Mouse (Mus musculus) CH12.LX (cell line): Measurements from ENCODE around the gene Senp5. TPM values are rescaled to one million over a fixed set of nuclear protein-coding genes. Genes with fewer than 3 reads are reported as not detected.

ENCODE experiments used
- DNase-seq: peaks from one replicate; pipeline ENCODE4 v3.0.0-alpha.2; 2013; ENCODE audit errors: extremely low read depth
- H3K27ac ChIP-seq: 2 replicates; pipeline ENCODE4 v1.5.1; 2012; ENCODE audit warnings: low read depth, mild to moderate bottlenecking, control low read depth, moderate library complexity; ENCODE audit not compliant: insufficient read depth
- H3K27me3 ChIP-seq: replicated peaks from 2 replicates; pipeline ENCODE3; 2012; ENCODE audit warnings: inconsistent platforms
- H3K36me3 ChIP-seq, 2 experiments: replicated peaks in 1 of 2; 2 replicates each; pipeline versions ENCODE3 to v1.6.1; 2012; ENCODE audit warnings: inconsistent platforms in 1 of 2, low read length in 1 of 2, mild to moderate bottlenecking in 1 of 2, mixed read lengths in 1 of 2, moderate library complexity in 1 of 2; ENCODE audit not compliant: control insufficient read depth in 1 of 2, insufficient read depth in 1 of 2
- H3K4me1 ChIP-seq, 2 experiments: 2 replicates each; pipeline ENCODE4 v1.6.1; 2012; ENCODE audit warnings: inconsistent platforms in 1 of 2, moderate library complexity in 1 of 2; ENCODE audit not compliant: insufficient read depth in 2 of 2, control insufficient read depth in 1 of 2
- H3K4me2 ChIP-seq: 2 replicates; pipeline ENCODE4 v1.6.1; 2012; ENCODE audit warnings: low read depth, mild to moderate bottlenecking, control low read depth; ENCODE audit not compliant: poor library complexity, insufficient read depth, severe bottlenecking
- H3K4me3 ChIP-seq, 3 experiments: fragments of 150-350 bp in 1 of 3; sonication (generic) in 1 of 3; replicated peaks in 1 of 3; 2 replicates each; pipeline versions ENCODE3 to v1.5.1; 2011 to 2012; ENCODE audit warnings: low read depth in 2 of 3, low read length in 2 of 3, mild to moderate bottlenecking in 2 of 3, moderate library complexity in 2 of 3, control low read depth in 1 of 3, improper control_type of control experiment in 1 of 3, inconsistent platforms in 1 of 3, mixed read lengths in 1 of 3; ENCODE audit not compliant: poor library complexity in 1 of 3
- H3K79me2 ChIP-seq: replicated peaks from 2 replicates; pipeline ENCODE4 v1.6.1; 2012; ENCODE audit warnings: mild to moderate bottlenecking, moderate library complexity; ENCODE audit not compliant: control insufficient read depth, poor library complexity, insufficient read depth, severe bottlenecking; ENCODE audit errors: extremely low read depth
- H3K9ac ChIP-seq: 2 replicates; pipeline ENCODE4 v1.6.1; 2012; ENCODE audit warnings: low read depth, mild to moderate bottlenecking, control low read depth, moderate library complexity; ENCODE audit not compliant: insufficient read depth
- H3K9me3 ChIP-seq: replicated peaks from 2 replicates; pipeline ENCODE3; 2012; ENCODE audit warnings: low read length, inconsistent platforms, mixed read lengths
- BHLHE40 ChIP-seq: IDR thresholded peaks from 2 replicates; pipeline ENCODE4 v1.6.1; 2011; ENCODE audit warnings: mild to moderate bottlenecking, low read depth, low read length, improper control_type of control experiment
- CHD1 ChIP-seq: IDR thresholded peaks from 2 replicates; pipeline ENCODE4 v1.6.1; 2012; ENCODE audit warnings: low read depth, low read length, improper control_type of control experiment, inconsistent platforms
- CTCF ChIP-seq, 2 experiments: IDR thresholded peaks in 1 of 2; conservative IDR thresholded peaks in 1 of 2; 2 replicates each; pipeline ENCODE4 v1.5.1; 2011 to 2012; ENCODE audit warnings: low read depth in 2 of 2, low read length in 2 of 2, improper control_type of control experiment in 1 of 2, inconsistent platforms in 1 of 2, mild to moderate bottlenecking in 1 of 2, moderate library complexity in 1 of 2
- ELF1 ChIP-seq: IDR thresholded peaks from 2 replicates; pipeline ENCODE4 v1.6.1; 2014; ENCODE audit warnings: low read depth, mild to moderate bottlenecking, inconsistent platforms, low read length, improper control_type of control experiment
- EP300 ChIP-seq: IDR thresholded peaks from 2 replicates; pipeline ENCODE4 v1.6.1; 2011; ENCODE audit warnings: low read length, improper control_type of control experiment
- GABPA ChIP-seq: IDR thresholded peaks from 2 replicates; pipeline ENCODE4 v1.6.1; 2012; ENCODE audit warnings: low read depth, low read length, improper control_type of control experiment, inconsistent platforms; ENCODE audit not compliant: insufficient replicate concordance
- HCFC1 ChIP-seq: IDR thresholded peaks from 2 replicates; pipeline ENCODE4 v1.6.1; 2012; ENCODE audit warnings: low read depth, mild to moderate bottlenecking, inconsistent platforms, low read length, improper control_type of control experiment
- JUN ChIP-seq: IDR thresholded peaks from 2 replicates; pipeline ENCODE4 v1.6.1; 2011; ENCODE audit warnings: low read depth, mild to moderate bottlenecking, low read length, improper control_type of control experiment, moderate library complexity; ENCODE audit not compliant: insufficient read depth
- MAZ ChIP-seq: IDR thresholded peaks from 2 replicates; pipeline ENCODE4 v1.6.1; 2012; ENCODE audit warnings: low read depth, mild to moderate bottlenecking, inconsistent platforms, low read length, improper control_type of control experiment, moderate library complexity
- MEF2A ChIP-seq: IDR thresholded peaks from 2 replicates; pipeline ENCODE4 v1.6.1; 2014; ENCODE audit warnings: low read depth, mild to moderate bottlenecking, inconsistent platforms, low read length, improper control_type of control experiment, borderline replicate concordance
- NELFE ChIP-seq: IDR thresholded peaks from 2 replicates; pipeline ENCODE4 v1.6.1; 2011; ENCODE audit warnings: low read depth, low read length, improper control_type of control experiment
- NRF1 ChIP-seq: IDR thresholded peaks from 2 replicates; pipeline ENCODE4 v1.6.1; 2014; ENCODE audit warnings: low read depth, mild to moderate bottlenecking, inconsistent platforms, low read length, improper control_type of control experiment, moderate library complexity
- RAD21 ChIP-seq: IDR thresholded peaks from 2 replicates; pipeline ENCODE4 v1.6.1; 2011; ENCODE audit warnings: low read depth, mild to moderate bottlenecking, low read length, improper control_type of control experiment, moderate library complexity
- RCOR1 ChIP-seq: conservative IDR thresholded peaks from 2 replicates; pipeline ENCODE4 v1.6.1; 2012; ENCODE audit warnings: low read depth, mild to moderate bottlenecking, inconsistent platforms, low read length, improper control_type of control experiment
- SIN3A ChIP-seq: IDR thresholded peaks from 2 replicates; pipeline ENCODE4 v1.6.1; 2012; ENCODE audit warnings: low read length, improper control_type of control experiment, inconsistent platforms
- SMC3 ChIP-seq: IDR thresholded peaks from 2 replicates; pipeline ENCODE4 v1.6.1; 2011; ENCODE audit warnings: low read depth, low read length, improper control_type of control experiment
- TCF12 ChIP-seq: IDR thresholded peaks from 2 replicates; pipeline ENCODE4 v1.6.1; 2014; ENCODE audit warnings: low read depth, mild to moderate bottlenecking, inconsistent platforms, low read length, improper control_type of control experiment
- UBTF ChIP-seq: IDR thresholded peaks from 2 replicates; pipeline ENCODE4 v1.6.1; 2012; ENCODE audit warnings: low read depth, mild to moderate bottlenecking, inconsistent platforms, low read length, improper control_type of control experiment, moderate library complexity
- ZC3H11A ChIP-seq: IDR thresholded peaks from 2 replicates; pipeline ENCODE4 v1.6.1; 2012; ENCODE audit warnings: low read depth, mild to moderate bottlenecking, inconsistent platforms, low read length, improper control_type of control experiment
- ZKSCAN1 ChIP-seq: IDR thresholded peaks from 2 replicates; pipeline ENCODE4 v1.6.1; 2012; ENCODE audit warnings: low read depth, inconsistent platforms, low read length, improper control_type of control experiment, borderline replicate concordance
- ZMIZ1 ChIP-seq: IDR thresholded peaks from 2 replicates; pipeline ENCODE4 v1.6.1; 2012; ENCODE audit warnings: low read depth, mild to moderate bottlenecking, inconsistent platforms, low read length, improper control_type of control experiment
- ZNF384 ChIP-seq: IDR thresholded peaks from 2 replicates; pipeline ENCODE4 v1.6.1; 2012; ENCODE audit warnings: low read depth, low read length, improper control_type of control experiment, inconsistent platforms
- dilution Hi-C: fragments of 300-500 bp; cut with MboI; formaldehyde crosslinking; loops from 2 replicates; pipeline ENCODE4 v1.14.3; 2020; ENCODE audit warnings: low sequenced_read_pairs; ENCODE audit not compliant: extremely low pct_unique_long_range_greater_than_20kb, extremely low pct_ligation_motif_present
- in situ Hi-C: fragments of 300-500 bp; cut with MboI; formaldehyde crosslinking; loops from 3 replicates; pipeline ENCODE4 v1.14.3; 2019; ENCODE audit warnings: low sequenced_read_pairs, low pct_ligation_motif_present, low pct_unique_long_range_greater_than_20kb, mixed read lengths
- polyA plus RNA-seq: library from polyadenylated mRNA; unstranded; fragments of >175 nt; gene quantifications from 2 replicates; pipeline ENCODE4 v1.2.1, GENCODE M21; 2012; ENCODE audit warnings: low read depth; ENCODE audit not compliant: insufficient read length
- total RNA-seq, 2 experiments: library from RNA; depleted of rRNA; stranded (reverse); fragments of 300-350 nt in 1 of 2; fragments of >200 nt in 1 of 2; gene quantifications; 2 replicates each; pipeline ENCODE4 v1.2.3; 2012 to 2014

Senp5 gene
- total and polyA plus RNA-seq, 3 experiments = 19.3 to 31.2 (median 28.8) TPM

GRCm38 (mm10) chr16:31944698-31945255 is 58.3 kb downstream of the Senp5 start:
- H3K9ac ChIP-seq = no peak overlapping the region
- peaks cover 3 to 35% of the 10 kb centered on the region in 2 experiments for H3K36me3 ChIP-seq
- H3K4me3 ChIP-seq = no peak overlapping the region
- H3K27ac ChIP-seq = no peak overlapping the region
- H3K4me2 ChIP-seq = no peak overlapping the region
- H3K27me3 ChIP-seq = no peaks in the 10 kb centered on the region
- dilution Hi-C loops (no loop called here), in situ Hi-C loops (no loop called here)
- H3K9me3 ChIP-seq = no peaks in the 10 kb centered on the region
- H3K79me2 ChIP-seq = peaks cover 25% of the 10 kb centered on the region
- peaks cover 13 to 60% of the 10 kb centered on the region in 2 experiments; a peak in 3 of 4 replicates for H3K4me1 ChIP-seq
- DNase-seq = no peak
- TF ChIP-seq EP300 (no peak), MEF2A (no peak), ZMIZ1 (no peak), BHLHE40 (no peak), RCOR1 (no peak), ZC3H11A (no peak), SIN3A (no peak)

DNA sequence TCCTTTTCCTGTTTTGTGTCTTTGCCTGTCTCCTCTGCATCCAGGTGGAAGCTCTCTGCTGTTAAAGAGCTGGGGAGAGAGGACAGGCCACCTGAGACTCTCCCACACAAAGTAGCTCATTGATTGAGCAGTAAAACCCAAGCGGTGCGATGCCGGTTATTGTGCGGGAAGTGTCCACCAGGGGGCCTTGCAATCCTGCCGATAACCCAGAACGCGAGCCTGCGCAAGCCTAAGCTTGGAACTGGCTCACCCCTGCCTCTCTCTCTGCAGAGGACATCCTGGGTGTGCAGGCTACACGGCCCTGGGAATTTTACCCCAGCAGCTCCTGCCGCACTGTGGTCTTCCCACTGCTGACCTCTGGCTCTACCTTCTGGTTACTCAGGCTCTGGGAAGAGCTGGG is 59.1 kb downstream of the Senp5 start:
- no peak overlapping the region for H3K4me3 ChIP-seq
- peaks cover 12 to 61% of the 10 kb centered on the region in 2 experiments; a peak in 3 of 4 replicates for H3K4me1 ChIP-seq

DNA sequence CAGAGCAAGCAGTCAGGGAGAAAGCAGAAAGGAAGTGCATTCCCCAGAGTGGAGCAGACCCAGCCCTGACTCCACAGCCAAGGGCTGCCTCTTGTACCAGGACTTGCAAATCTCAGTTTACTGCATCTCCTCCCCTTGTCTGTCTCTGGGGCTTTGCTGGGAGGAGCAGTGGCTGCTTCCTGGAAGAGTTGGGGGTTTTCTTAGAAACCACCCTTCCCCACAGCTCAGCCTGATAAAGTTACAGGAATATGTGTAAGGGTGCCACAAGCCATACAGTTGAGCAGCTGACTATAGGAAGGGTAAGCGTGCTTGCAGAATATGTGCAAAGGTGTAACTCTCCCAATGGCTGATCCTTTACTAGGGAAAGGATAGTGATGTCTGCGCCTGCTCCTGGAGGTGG is 62.5 kb downstream of the Senp5 start:
- Histone ChIP-seq H3K4me3 (peak overlapping the region in 1 of 3 experiments; percentile 38), H3K36me3 (peaks cover 3 to 28% of the 10 kb centered on the region in 2 experiments), H3K79me2 (no peaks in the 10 kb centered on the region), H3K27ac (no peak overlapping the region), H3K27me3 (no peaks in the 10 kb centered on the region), H3K9me3 (peaks cover 9% of the 10 kb centered on the region), H3K9ac (no peak overlapping the region), H3K4me1 (peaks cover 9 to 49% of the 10 kb centered on the region in 2 experiments; a peak in 3 of 4 replicates), H3K4me2 (peak overlapping the region; percentile 8; the same call in 1 of the 2 replicates)
- in situ Hi-C loops = no loop called here
- TF ChIP-seq HCFC1 (no peak), ZNF384 (no peak), ZC3H11A (no peak), ELF1 (peak; percentile 62), GABPA (no peak), BHLHE40 (0 out of 2 replicates have a peak, but pooled peaks have one; percentile 20), JUN (no peak), TCF12 (peak; percentile 21; the same call in 1 of the 2 replicates), UBTF (no peak), ZKSCAN1 (no peak), CHD1 (no peak), RCOR1 (no peak)
- DNase-seq = peak; percentile 60
- dilution Hi-C loops = no loop called here

More for the DNA sequence above, 59.1 kb downstream of the Senp5 start:
- peak; percentile 85 for DNase-seq
- peak; percentile 73 for TF ChIP-seq SMC3
- peak; percentile 82 to 91 for TF ChIP-seq CTCF (conservative IDR thresholded peaks at IDR 0.05 in 1 of 2, IDR thresholded peaks at IDR 0.05 in 1 of 2; ENCODE audit: low read depth in 2 of 2, low read length in 2 of 2)
- peak; percentile 13; the same call in 1 of the 2 replicates for TF ChIP-seq NELFE
- TF ChIP-seq MAZ = no peak
- TF ChIP-seq HCFC1 = no peak
- peak; percentile 79 for TF ChIP-seq NRF1
- peak; percentile 76 for TF ChIP-seq RAD21
- TF ChIP-seq, all 38 proteins: peak for 5
- dilution Hi-C loops (no loop called here), in situ Hi-C loops (no loop called here)
- Histone ChIP-seq H3K36me3 (peaks cover 3 to 33% of the 10 kb centered on the region in 2 experiments), H3K27ac (no peak overlapping the region), H3K4me2 (no peak overlapping the region), H3K27me3 (no peaks in the 10 kb centered on the region), H3K9ac (no peak overlapping the region), H3K9me3 (no peaks in the 10 kb centered on the region), H3K79me2 (peaks cover 17% of the 10 kb centered on the region)
